In the genomic region with DNA sequence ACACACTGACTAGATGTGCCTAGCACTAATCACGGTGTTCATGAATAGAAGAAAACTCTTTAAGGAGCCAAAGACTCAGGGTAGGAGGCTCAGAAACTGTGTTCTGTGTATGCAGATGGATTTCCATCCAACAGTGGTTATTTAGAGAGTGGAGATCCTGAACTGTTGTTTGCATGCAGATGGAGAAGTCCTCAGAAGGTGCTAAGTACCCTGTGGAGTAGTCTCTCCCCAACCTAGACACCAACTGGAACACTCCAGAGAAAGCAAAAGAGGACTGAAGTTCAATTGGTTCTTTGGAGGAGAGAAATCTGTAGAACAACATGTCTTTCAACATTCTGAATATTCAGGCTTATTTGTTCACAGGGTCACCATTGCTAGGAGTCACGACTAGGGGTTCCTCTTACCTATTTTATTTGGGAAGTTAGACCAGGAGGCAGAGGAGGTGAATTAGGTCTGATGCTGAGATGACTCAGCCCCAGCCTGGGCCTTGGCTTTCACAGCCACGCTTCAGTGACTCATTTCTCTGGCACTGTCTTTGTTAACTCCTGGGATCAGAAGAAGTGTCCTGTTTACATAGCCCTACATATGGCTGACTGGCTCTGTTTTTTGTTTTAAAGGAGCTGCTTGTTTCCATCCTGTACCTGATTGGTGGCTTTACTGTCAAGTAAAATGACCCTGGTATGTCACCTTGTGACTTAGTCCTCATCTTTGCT, we compare ENCODE assay signal across 16 mouse cellular contexts.
A peak's percentile ranks its signal among the peaks of the same experiment; 100 is the strongest.
DNase-seq lines count a peak whose midpoint lies in the region; ATAC-seq lines count a peak whose summit lies in the region.
"Had no signal": no experiment of that assay in that cellular context is flagged by ENCODE, and none has a peak within 500 bp of the region (broad histone marks: within the 10 kb centered on the region; RNA-seq: fewer than 3 reads in every experiment).

No protein-coding gene starts in this region.

- no peaks in the 10 kb centered on the region for H3K9me3 ChIP-seq in midbrain, embryonic 11.5 days (ENCODE audit: control insufficient read depth, low read length)
- H3K9me3 ChIP-seq in midbrain, embryonic 16.5 days (replicated peaks; ENCODE audit: control insufficient read depth, low read length, poor library complexity, severe bottlenecking), result no peaks in the 10 kb centered on the region
- no peaks in the 10 kb centered on the region for H3K9me3 ChIP-seq in intestine, embryonic 15.5 days
- H3K9me3 ChIP-seq: embryonic facial prominence, embryonic 12.5 days; heart, embryonic 12.5 days; limb, embryonic 15.5 days had no signal

- peak; percentile 31 to 75 for DNase-seq in adrenal gland, adult (ENCODE audit: inconsistent age in 2 of 2, low spot score in 1 of 2)
- no peak for DNase-seq in adrenal gland, postnatal 4 days (ENCODE audit: low spot score in 2 of 2)
- DNase-seq in midbrain, embryonic 11.5 days (ENCODE audit: low spot score, missing footprints), result no peak
- DNase-seq in adrenal gland, postnatal 14 days, result peak; percentile 26
- DNase-seq in cerebellum, postnatal 14 days, result peak; percentile 9 to 18
- DNase-seq in spleen, postnatal 4 days (ENCODE audit: low spot score in 2 of 2), result no peak
- DNase-seq: gastrocnemius, adult 2 months; kidney, adult 9 months; lung, postnatal 10 days had no signal

- no peak overlapping the region for H3K4me3 ChIP-seq in midbrain, embryonic 11.5 days (ENCODE audit: low read depth, low read length)
- no peak overlapping the region for H3K4me3 ChIP-seq in midbrain, embryonic 16.5 days (ENCODE audit: low read depth, low read length)
- H3K4me3 ChIP-seq in intestine, embryonic 15.5 days (replicated peaks), result no peak overlapping the region
- H3K4me3 ChIP-seq: embryonic facial prominence, embryonic 12.5 days; gastrocnemius, adult 2 months; heart, embryonic 12.5 days; limb, embryonic 15.5 days had no signal

- H3K9ac ChIP-seq in midbrain, embryonic 11.5 days (ENCODE audit: low read length), result no peak overlapping the region
- no peak overlapping the region for H3K9ac ChIP-seq in midbrain, embryonic 16.5 days (ENCODE audit: low read depth, low read length)
- no peak overlapping the region for H3K9ac ChIP-seq in intestine, embryonic 15.5 days
- H3K9ac ChIP-seq: embryonic facial prominence, embryonic 12.5 days; heart, embryonic 12.5 days; hindbrain, embryonic 14.5 days; limb, embryonic 15.5 days had no signal

- peak; percentile 67 for ATAC-seq in midbrain, embryonic 11.5 days (ENCODE audit: low FRiP score)
- ATAC-seq in midbrain, embryonic 16.5 days, result no peak
- ATAC-seq in intestine, embryonic 15.5 days, result no peak

- WGBS in midbrain, embryonic 11.5 days, result 62% methylated on average over 3 of the region's 3 CpGs
- WGBS in midbrain, embryonic 16.5 days, result 73% methylated on average over 3 of the region's 3 CpGs
- WGBS in intestine, embryonic 15.5 days, result 57% methylated on average over 3 of the region's 3 CpGs

- peaks cover 5% of the 10 kb centered on the region; the same call in 1 of the 2 replicates for H3K4me1 ChIP-seq in midbrain, embryonic 11.5 days (ENCODE audit: control insufficient read depth, insufficient read depth, low read length)
- peaks cover 8% of the 10 kb centered on the region; the same call in 1 of the 2 replicates for H3K4me1 ChIP-seq in midbrain, embryonic 16.5 days (ENCODE audit: control insufficient read depth, insufficient read depth, low read length)
- H3K4me1 ChIP-seq in intestine, embryonic 15.5 days (replicated peaks), result no peaks in the 10 kb centered on the region
- H3K4me1 ChIP-seq: embryonic facial prominence, embryonic 12.5 days; heart, embryonic 12.5 days; limb, embryonic 15.5 days had no signal

- H3K27me3 ChIP-seq in midbrain, embryonic 11.5 days (ENCODE audit: control insufficient read depth, insufficient read depth, low read length), result no peaks in the 10 kb centered on the region
- H3K27me3 ChIP-seq in midbrain, embryonic 16.5 days (ENCODE audit: control insufficient read depth, insufficient read depth, low read depth, low read length), result no peaks in the 10 kb centered on the region
- H3K27me3 ChIP-seq in intestine, embryonic 15.5 days (replicated peaks), result no peaks in the 10 kb centered on the region
- H3K27me3 ChIP-seq: embryonic facial prominence, embryonic 12.5 days; heart, embryonic 12.5 days; limb, embryonic 15.5 days had no signal

- H3K27ac ChIP-seq in midbrain, embryonic 11.5 days (ENCODE audit: low read depth, low read length), result no peak overlapping the region
- no peak overlapping the region for H3K27ac ChIP-seq in midbrain, embryonic 16.5 days (ENCODE audit: low read length)
- H3K27ac ChIP-seq in intestine, embryonic 15.5 days, result no peak overlapping the region
- H3K27ac ChIP-seq: embryonic facial prominence, embryonic 12.5 days; gastrocnemius, adult 2 months; hindbrain, embryonic 14.5 days; limb, embryonic 15.5 days had no signal

- H3K36me3 ChIP-seq in midbrain, embryonic 11.5 days (ENCODE audit: control insufficient read depth, insufficient read depth, low read length), result no peaks in the 10 kb centered on the region
- H3K36me3 ChIP-seq in midbrain, embryonic 16.5 days (ENCODE audit: control insufficient read depth, insufficient read depth, low read length), result no peaks in the 10 kb centered on the region
- H3K36me3 ChIP-seq in intestine, embryonic 15.5 days, result no peaks in the 10 kb centered on the region
- H3K36me3 ChIP-seq: embryonic facial prominence, embryonic 12.5 days; G1E; heart, embryonic 12.5 days; limb, embryonic 15.5 days had no signal

- H3K4me2 ChIP-seq in midbrain, embryonic 11.5 days, result no peak overlapping the region
- no peak overlapping the region for H3K4me2 ChIP-seq in midbrain, embryonic 16.5 days (ENCODE audit: low read length)
- no peak overlapping the region for H3K4me2 ChIP-seq in intestine, embryonic 15.5 days (replicated peaks)
- H3K4me2 ChIP-seq: embryonic facial prominence, embryonic 12.5 days; heart, embryonic 12.5 days; hindbrain, embryonic 14.5 days; limb, embryonic 15.5 days had no signal

Comparison
In these comparisons a context has a peak if more than half of its experiments do, and no peak if none do; other contexts are left out.
1. DNase-seq: peak in adrenal gland, adult (2 of 2), adrenal gland, postnatal 14 days (single experiment) and cerebellum, postnatal 14 days (2 of 2); none in adrenal gland, postnatal 4 days (0 of 2), midbrain, embryonic 11.5 days (single experiment) and spleen, postnatal 4 days (0 of 2).